In the genomic region with DNA sequence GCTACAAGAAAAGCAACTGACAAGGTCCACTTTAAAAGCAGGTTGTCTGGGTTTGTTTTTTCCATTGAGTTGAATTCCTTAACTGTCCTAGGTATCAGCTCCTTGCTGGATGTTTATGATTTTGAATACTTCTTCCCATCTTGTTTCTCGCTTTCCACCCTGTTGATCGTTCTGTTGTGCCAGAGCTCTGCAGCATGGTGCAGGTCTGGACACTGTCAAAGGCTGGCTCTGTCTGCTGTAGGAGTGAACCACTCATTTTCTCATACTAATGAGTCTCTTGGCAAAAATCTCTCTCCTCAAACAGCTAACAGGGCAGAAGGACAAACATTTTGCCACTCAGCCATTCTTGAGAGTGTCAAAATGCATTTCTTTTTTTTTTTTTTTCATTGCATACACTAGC, we compare ENCODE assay signal across 31 mouse cellular contexts. TPM values are rescaled to one million over a fixed set of nuclear protein-coding genes. Genes with fewer than 3 reads are reported as not detected.
"Had no signal": no experiment of that assay in that cellular context is flagged by ENCODE, and none has a peak within 500 bp of the region (broad histone marks: within the 10 kb centered on the region; RNA-seq: fewer than 3 reads in every experiment).

No protein-coding gene starts in this region.

- ATAC-seq: intestine, postnatal 0 days; midbrain, embryonic 13.5 days; midbrain, embryonic 16.5 days had no signal

- DNase-seq: kidney, adult 2 months; kidney, postnatal 25 days; liver, embryonic 13.5 days; lung, adult 2 months; lung, postnatal 14 days; lung, postnatal 4 days; retina, postnatal 1 day; right cerebral cortex, postnatal 25 days; spleen, adult 18-20 months; thymus, adult 2 months; thymus, postnatal 25 days had no signal

- H3K4me2 ChIP-seq: liver, embryonic 13.5 days; midbrain, embryonic 13.5 days; neural tube, embryonic 13.5 days had no signal

- H3K36me3 ChIP-seq: liver, embryonic 13.5 days; midbrain, embryonic 13.5 days; neural tube, embryonic 13.5 days had no signal

- H3K9me3 ChIP-seq: liver, embryonic 13.5 days; midbrain, embryonic 13.5 days; neural tube, embryonic 13.5 days had no signal

- H3K27ac ChIP-seq: kidney, postnatal 0 days; liver, embryonic 13.5 days; midbrain, embryonic 13.5 days; neural tube, embryonic 13.5 days had no signal

- H3K4me3 ChIP-seq: liver, embryonic 13.5 days; midbrain, embryonic 13.5 days; myocyte; neural tube, embryonic 13.5 days had no signal

- H3K27me3 ChIP-seq: neural tube, embryonic 13.5 days had no signal

- H3K9ac ChIP-seq: liver, embryonic 13.5 days; midbrain, embryonic 13.5 days; neural tube, embryonic 13.5 days had no signal

RNA-seq across cellular contexts. Expression of gene Prn, which starts 14.7 kb away (rescaled TPM):
- total RNA-seq: layer of hippocampus, postnatal 14 days; left cerebral cortex, postnatal 10 days; liver, adult 2 months; megakaryocyte progenitor cell, adult 5-6 weeks; megakaryocyte-erythroid progenitor cell, adult 5-6 weeks; monocyte, adult 5-6 weeks; neutrophil, adult 5-6 weeks had no signal
- polyA plus RNA-seq: intestine, postnatal 0 days; kidney, adult 2 months; kidney, embryonic 14.5 days; large intestine, adult 2 months; limb, embryonic 11.5 days; limb, embryonic 14.5 days; liver, adult 2 months; liver, embryonic 13.5 days; liver, embryonic 16.5 days; lung, adult 2 months; lung, embryonic 16.5 days; midbrain, embryonic 13.5 days; midbrain, embryonic 16.5 days; neural tube, embryonic 13.5 days; stomach, embryonic 16.5 days; thymus, adult 2 months had no signal

RNA-seq across cellular contexts. Expression of gene Erv3, which starts 35.6 kb away (rescaled TPM):
- total RNA-seq: liver, adult 2 months; megakaryocyte progenitor cell, adult 5-6 weeks; megakaryocyte-erythroid progenitor cell, adult 5-6 weeks; monocyte, adult 5-6 weeks; neutrophil, adult 5-6 weeks had no signal
- polyA plus RNA-seq: intestine, postnatal 0 days; kidney, adult 2 months; kidney, embryonic 14.5 days; kidney, postnatal 0 days; large intestine, adult 2 months; limb, embryonic 11.5 days; liver, adult 2 months; liver, embryonic 13.5 days; liver, embryonic 16.5 days; lung, adult 2 months; lung, embryonic 16.5 days; midbrain, embryonic 13.5 days; midbrain, embryonic 16.5 days; stomach, embryonic 16.5 days had no signal

RNA-seq across cellular contexts. Expression of gene Prnd, which starts 55.6 kb away (rescaled TPM):
- total RNA-seq: liver, adult 2 months; megakaryocyte progenitor cell, adult 5-6 weeks; megakaryocyte-erythroid progenitor cell, adult 5-6 weeks; monocyte, adult 5-6 weeks had no signal
- polyA plus RNA-seq: liver, adult 2 months; myocyte had no signal
